Mouse (Mus musculus) embryonic fibroblast, embryonic 13.5 days (primary cell): Measurements from ENCODE around the gene Ap1g1.

Experiments
- CTCF ChIP-seq: IDR thresholded peaks from 2 replicates; pipeline ENCODE4 v1.5.1; 2011; ENCODE audit warnings: mild to moderate bottlenecking, control low read depth, low read length, moderate library complexity, borderline replicate concordance; ENCODE audit not compliant: insufficient read depth
- POLR2A ChIP-seq: IDR thresholded peaks from 2 replicates; pipeline ENCODE4 v1.6.1; 2011; ENCODE audit warnings: low read depth, mild to moderate bottlenecking, control low read depth, low read length, moderate library complexity

DNA sequence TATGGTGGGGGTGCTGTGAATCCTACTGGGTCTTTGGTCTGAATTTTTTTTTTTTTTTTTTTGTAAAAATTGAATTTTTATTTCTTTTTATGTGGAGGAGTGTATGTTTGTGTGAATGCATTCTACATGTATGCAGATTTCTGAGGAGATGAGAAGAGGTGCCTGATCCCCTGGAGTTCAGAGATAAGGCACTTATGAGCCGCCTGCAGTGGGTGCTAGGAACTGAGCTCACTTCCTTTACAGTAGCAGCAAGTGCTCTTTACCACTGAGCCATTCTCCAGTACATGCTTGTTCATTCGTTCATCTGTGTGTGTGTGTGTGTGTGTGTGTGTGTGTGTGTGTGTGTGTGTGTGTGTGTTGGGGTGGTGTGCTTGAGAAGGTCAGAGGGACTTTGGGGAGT lies 12.6 kb downstream of the Ap1g1 start:
- no peak for TF ChIP-seq CTCF
- TF ChIP-seq POLR2A = no peak
